Comparison of ENCODE assay signal across 8 mouse cellular contexts in the genomic region with DNA sequence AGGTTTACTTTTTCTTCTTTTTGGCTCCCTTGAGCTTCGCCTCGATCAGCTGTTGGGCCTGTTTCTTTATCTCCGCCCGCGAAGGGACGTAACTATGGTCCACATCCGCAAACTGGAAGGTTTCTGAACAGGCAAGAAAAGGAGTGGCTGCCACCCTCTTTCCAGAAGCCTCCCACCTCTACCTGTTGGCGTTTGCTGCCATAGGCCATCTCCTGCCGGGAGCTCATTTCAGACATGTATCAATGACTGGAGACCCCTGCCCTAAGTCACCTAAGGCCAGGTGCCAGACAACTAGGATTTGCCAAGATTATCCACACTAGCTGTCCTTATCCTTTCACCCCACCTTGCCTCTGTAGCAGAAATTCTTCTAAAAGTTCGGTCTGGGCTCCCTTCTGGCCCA. TPM values are rescaled to one million over a fixed set of nuclear protein-coding genes. Genes with fewer than 3 reads are reported as not detected.
DNase-seq lines count a peak whose midpoint lies in the region; ATAC-seq and TF ChIP-seq lines count a peak whose summit lies in the region.

No protein-coding gene starts in this region.

- peak overlapping the region; percentile 93 for H3K27ac ChIP-seq in heart, embryonic 16.5 days (ENCODE audit: low read length)
- no peak overlapping the region for H3K27ac ChIP-seq in cortical plate, adult 2 months (ENCODE audit: insufficient read depth, low read length)
- peak overlapping the region; percentile 93 for H3K27ac ChIP-seq in hindbrain, embryonic 16.5 days (ENCODE audit: low read depth, low read length)
- peak overlapping the region; percentile 53 for H3K27ac ChIP-seq in midbrain, embryonic 15.5 days

- intact Hi-C loops in heart, postnatal 10 days (cut with DNase I): no loop called here
- intact Hi-C loops in left cerebral cortex, postnatal 14 days (cut with DNase I): no loop called here

- no peaks in the 10 kb centered on the region for H3K36me3 ChIP-seq in heart, embryonic 16.5 days (ENCODE audit: control insufficient read depth, insufficient read depth)
- H3K36me3 ChIP-seq in hindbrain, embryonic 16.5 days (ENCODE audit: control insufficient read depth, insufficient read depth, low read length): no peaks in the 10 kb centered on the region
- H3K36me3 ChIP-seq in midbrain, embryonic 15.5 days (replicated peaks): no peaks in the 10 kb centered on the region

- no peak for TF ChIP-seq CTCF in cortical plate, adult 2 months (IDR thresholded peaks at IDR 0.05; ENCODE audit: extremely low read depth, insufficient read depth, low read length)

- H3K9ac ChIP-seq in heart, embryonic 16.5 days (ENCODE audit: low read length): peak overlapping the region; percentile 99
- H3K9ac ChIP-seq in hindbrain, embryonic 16.5 days (ENCODE audit: low read depth, low read length): peak overlapping the region; percentile 99
- no peak overlapping the region for H3K9ac ChIP-seq in midbrain, embryonic 15.5 days

- no peaks in the 10 kb centered on the region for H3K27me3 ChIP-seq in heart, embryonic 16.5 days (ENCODE audit: control insufficient read depth, insufficient read depth, low read length)
- no peaks in the 10 kb centered on the region for H3K27me3 ChIP-seq in hindbrain, embryonic 16.5 days (replicated peaks; ENCODE audit: control insufficient read depth, insufficient read depth, low read length)
- no peaks in the 10 kb centered on the region for H3K27me3 ChIP-seq in midbrain, embryonic 15.5 days (replicated peaks)

- peak overlapping the region; percentile 64 for H3K4me2 ChIP-seq in heart, embryonic 16.5 days (ENCODE audit: low read depth, low read length)
- H3K4me2 ChIP-seq in hindbrain, embryonic 16.5 days (ENCODE audit: low read length): peak overlapping the region; percentile 66
- peak overlapping the region; percentile 73 for H3K4me2 ChIP-seq in midbrain, embryonic 15.5 days

- peak overlapping the region; percentile 78 for H3K4me3 ChIP-seq in heart, embryonic 16.5 days (ENCODE audit: low read length)
- peak overlapping the region; percentile 72 for H3K4me3 ChIP-seq in cortical plate, adult 2 months (ENCODE audit: insufficient read depth, low read length)
- peak overlapping the region; percentile 100 for H3K4me3 ChIP-seq in hindbrain, embryonic 16.5 days (ENCODE audit: low read length)
- H3K4me3 ChIP-seq in midbrain, embryonic 15.5 days: peak overlapping the region; percentile 83

- WGBS in heart, embryonic 16.5 days: 62% methylated on average over 10 of the region's 10 CpGs
- 70% methylated on average over 10 of the region's 10 CpGs for WGBS in hindbrain, embryonic 16.5 days
- 72% methylated on average over 10 of the region's 10 CpGs for WGBS in midbrain, embryonic 15.5 days

- no peaks in the 10 kb centered on the region for H3K9me3 ChIP-seq in heart, embryonic 16.5 days (replicated peaks; ENCODE audit: control insufficient read depth, low read length)
- no peaks in the 10 kb centered on the region for H3K9me3 ChIP-seq in hindbrain, embryonic 16.5 days (ENCODE audit: control insufficient read depth, low read length)
- H3K9me3 ChIP-seq in midbrain, embryonic 15.5 days: no peaks in the 10 kb centered on the region

- DNase-seq in heart, postnatal 10 days: no peak
- no peak for DNase-seq in adrenal gland, postnatal 14 days
- DNase-seq in yolk sac, embryonic 10.5 days (ENCODE audit: low spot score): no peak
- DNase-seq in left cerebral cortex, postnatal 14 days (ENCODE audit: low spot score in 2 of 2): no peak

- TF ChIP-seq POLR2A in cortical plate, adult 2 months (IDR thresholded peaks at IDR 0.05; ENCODE audit: extremely low read depth, insufficient read depth, low read length): no peak

- H3K4me1 ChIP-seq in heart, embryonic 16.5 days (ENCODE audit: control insufficient read depth, insufficient read depth, low read length): peaks cover 15% of the 10 kb centered on the region
- peaks cover 7% of the 10 kb centered on the region for H3K4me1 ChIP-seq in cortical plate, adult 2 months (ENCODE audit: control insufficient read depth, insufficient read depth, low read length)
- H3K4me1 ChIP-seq in hindbrain, embryonic 16.5 days (ENCODE audit: control insufficient read depth, insufficient read depth, low read depth, low read length): peaks cover 22% of the 10 kb centered on the region
- peaks cover 26% of the 10 kb centered on the region for H3K4me1 ChIP-seq in midbrain, embryonic 15.5 days

- no peak for ATAC-seq in heart, embryonic 16.5 days (replicated peaks; ENCODE audit: extremely low read depth, insufficient read depth, low FRiP score)
- no peak; the same call in 1 of the 2 replicates for ATAC-seq in hindbrain, embryonic 16.5 days
- peak; percentile 40 for ATAC-seq in midbrain, embryonic 15.5 days (replicated peaks)

RNA-seq across cellular contexts. Expression of a gene that starts 0.3 kb away (rescaled TPM):
- 42.7 and 48.9 TPM in 2 replicates for polyA plus RNA-seq in heart, embryonic 16.5 days (2015; fragmentation: Nextera tagmentation; extraction: Ambion mirVana)
- 10 to 100 TPM; 49.4 to 57.6 TPM for total RNA-seq in heart, postnatal 10 days (2021)
- 158 and 162 TPM in 2 replicates for polyA plus RNA-seq in cortical plate, adult 2 months (2012; rRNA removed)
- polyA plus RNA-seq in hindbrain, embryonic 16.5 days (2015; fragmentation: Nextera tagmentation; extraction: Ambion mirVana): 65.3 and 71.8 TPM in 2 replicates
- polyA plus RNA-seq in midbrain, embryonic 15.5 days (2015; fragmentation: Nextera tagmentation; extraction: Ambion mirVana): 71.3 and 75.7 TPM in 2 replicates
- 72.7 and 87.8 TPM in 2 replicates for total RNA-seq in adrenal gland, postnatal 14 days (2021)
- total RNA-seq in left cerebral cortex, postnatal 14 days (2021): 100 to 1,000 TPM; 117 to 118 TPM

RNA-seq across cellular contexts. Expression of a gene that starts 8.8 kb away (rescaled TPM):
- 0.07 and 0.11 TPM in 2 replicates for polyA plus RNA-seq in heart, embryonic 16.5 days (2015; fragmentation: Nextera tagmentation; extraction: Ambion mirVana)
- total RNA-seq in heart, postnatal 10 days (2021): not detected
- polyA plus RNA-seq in cortical plate, adult 2 months (2012; rRNA removed): 0.02 TPM in 1 of 2 replicates, not detected in the other
- polyA plus RNA-seq in hindbrain, embryonic 16.5 days (2015; fragmentation: Nextera tagmentation; extraction: Ambion mirVana): 0.13 and 0.34 TPM in 2 replicates
- polyA plus RNA-seq in midbrain, embryonic 15.5 days (2015; fragmentation: Nextera tagmentation; extraction: Ambion mirVana): 0.18 and 0.28 TPM in 2 replicates
- total RNA-seq in adrenal gland, postnatal 14 days (2021): not detected in 2 replicates
- not detected for total RNA-seq in left cerebral cortex, postnatal 14 days (2021)

RNA-seq across cellular contexts. Expression of a gene that starts 13.1 kb away (rescaled TPM):
- polyA plus RNA-seq in heart, embryonic 16.5 days (2015; fragmentation: Nextera tagmentation; extraction: Ambion mirVana): 20.0 and 25.6 TPM in 2 replicates
- total RNA-seq in heart, postnatal 10 days (2021): 10 to 100 TPM; 22.1 to 24.6 TPM
- polyA plus RNA-seq in cortical plate, adult 2 months (2012; rRNA removed): 73.9 and 82.8 TPM in 2 replicates
- 54.6 and 66.8 TPM in 2 replicates for polyA plus RNA-seq in hindbrain, embryonic 16.5 days (2015; fragmentation: Nextera tagmentation; extraction: Ambion mirVana)
- polyA plus RNA-seq in midbrain, embryonic 15.5 days (2015; fragmentation: Nextera tagmentation; extraction: Ambion mirVana): 55.4 and 56.4 TPM in 2 replicates
- total RNA-seq in adrenal gland, postnatal 14 days (2021): 30.5 and 33.1 TPM in 2 replicates
- 10 to 100 TPM; 27.2 to 27.7 TPM for total RNA-seq in left cerebral cortex, postnatal 14 days (2021)

RNA-seq across cellular contexts. Expression of a gene that starts 19.2 kb away (rescaled TPM):
- polyA plus RNA-seq in heart, embryonic 16.5 days (2015; fragmentation: Nextera tagmentation; extraction: Ambion mirVana): 3.6 and 6.3 TPM in 2 replicates
- 1 to 10 TPM; 2.7 to 3.7 TPM for total RNA-seq in heart, postnatal 10 days (2021)
- polyA plus RNA-seq in cortical plate, adult 2 months (2012; rRNA removed): 0.30 and 0.33 TPM in 2 replicates
- polyA plus RNA-seq in hindbrain, embryonic 16.5 days (2015; fragmentation: Nextera tagmentation; extraction: Ambion mirVana): 4.6 and 4.8 TPM in 2 replicates
- 3.5 and 4.6 TPM in 2 replicates for polyA plus RNA-seq in midbrain, embryonic 15.5 days (2015; fragmentation: Nextera tagmentation; extraction: Ambion mirVana)
- 7.0 and 9.7 TPM in 2 replicates for total RNA-seq in adrenal gland, postnatal 14 days (2021)
- 1 to 10 TPM in 1 of 2 experiments, under 1 TPM in 1; 0.72 to 1.1 TPM for total RNA-seq in left cerebral cortex, postnatal 14 days (2021)

RNA-seq across cellular contexts. Expression of a gene that starts 27.1 kb away (rescaled TPM):
- 0.05 and 0.10 TPM in 2 replicates for polyA plus RNA-seq in heart, embryonic 16.5 days (2015; fragmentation: Nextera tagmentation; extraction: Ambion mirVana)
- under 1 TPM; 0.10 to 0.12 TPM for total RNA-seq in heart, postnatal 10 days (2021)
- 115 and 125 TPM in 2 replicates for polyA plus RNA-seq in cortical plate, adult 2 months (2012; rRNA removed)
- polyA plus RNA-seq in hindbrain, embryonic 16.5 days (2015; fragmentation: Nextera tagmentation; extraction: Ambion mirVana): 12.0 and 15.1 TPM in 2 replicates
- 13.8 and 14.1 TPM in 2 replicates for polyA plus RNA-seq in midbrain, embryonic 15.5 days (2015; fragmentation: Nextera tagmentation; extraction: Ambion mirVana)
- 2.1 and 3.0 TPM in 2 replicates for total RNA-seq in adrenal gland, postnatal 14 days (2021)
- 100 to 1,000 TPM; 123 to 129 TPM for total RNA-seq in left cerebral cortex, postnatal 14 days (2021)
